Mouse (Mus musculus): ENCODE results near the gene Cabcoco1. TPM values are rescaled to one million over a fixed set of nuclear protein-coding genes. Genes with fewer than 3 reads are reported as not detected.

Gene Cabcoco1
- polyA plus RNA-seq, 1 experiment from 2014 or later = 3.7 TPM

GRCm38 (mm10) chr10:68435001-68435560 is 106.6 kb downstream of the Cabcoco1 start:
- no peaks in the 10 kb centered on the region for H3K27me3 ChIP-seq (ENCODE audit: insufficient read depth, low read length)
- H3K36me3 ChIP-seq (replicated peaks; ENCODE audit: insufficient read depth, low read length) = no peaks in the 10 kb centered on the region
- H3K4me3 ChIP-seq (ENCODE audit: low read depth, low read length) = no peak overlapping the region
- TF ChIP-seq CTCF (IDR thresholded peaks at IDR 0.05; ENCODE audit: low read depth) (no peak), EP300 (IDR thresholded peaks at IDR 0.05; ENCODE audit: low read depth) (no peak)
- no peak overlapping the region for H3K9ac ChIP-seq (replicated peaks)
- ATAC-seq (0 out of 2 replicates have a peak, but pooled peaks have one; percentile 30), DNase-seq (no peak)
- H3K4me2 ChIP-seq (ENCODE audit: low read depth, low read length) = no peak overlapping the region
- H3K27ac ChIP-seq (ENCODE audit: low read depth) = peak overlapping the region; percentile 49
- H3K4me1 ChIP-seq (ENCODE audit: insufficient read depth) = peaks cover 11% of the 10 kb centered on the region; the same call in 1 of the 2 replicates
- 71% methylated on average over 13 of the region's 13 CpGs for WGBS (ENCODE audit: insufficient replicate concordance)
- no peaks in the 10 kb centered on the region for H3K9me3 ChIP-seq (ENCODE audit: low read length)

DNA sequence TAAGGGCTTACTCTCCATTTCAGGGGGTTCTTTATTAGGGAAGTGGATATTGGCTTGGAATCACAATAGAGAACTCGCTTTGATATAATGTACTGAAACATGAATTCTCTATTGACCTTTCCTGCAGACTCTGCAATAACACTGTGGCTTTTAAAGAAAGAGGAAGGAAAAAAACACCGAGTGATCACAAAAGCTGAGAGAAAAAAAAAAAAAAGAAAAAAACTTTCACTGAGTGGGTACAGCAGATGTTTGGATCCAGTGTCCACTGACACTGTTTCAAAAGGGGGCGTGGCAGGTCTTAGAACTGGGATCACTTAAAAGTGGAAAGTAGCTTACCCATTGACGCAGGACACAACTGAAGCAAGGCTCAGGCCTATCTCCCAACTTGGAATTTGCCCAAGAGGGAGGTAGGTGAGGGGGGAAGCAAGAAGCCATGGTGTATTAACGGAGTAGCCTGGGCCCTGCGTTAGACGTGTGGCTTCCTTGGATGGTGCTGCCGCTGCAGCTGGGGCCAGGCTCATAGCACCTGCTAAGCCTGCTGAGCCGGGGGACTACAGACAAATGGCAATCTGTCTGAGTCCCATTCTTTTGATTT is 107.6 kb downstream of the Cabcoco1 start:
- H3K4me2 ChIP-seq (ENCODE audit: low read depth, low read length) = no peak overlapping the region
- H3K27ac ChIP-seq (ENCODE audit: low read depth) = no peak overlapping the region
- H3K27me3 ChIP-seq (ENCODE audit: insufficient read depth, low read length) = no peaks in the 10 kb centered on the region
- ATAC-seq = no peak
- no peak for DNase-seq
- H3K9ac ChIP-seq (replicated peaks) = no peak overlapping the region
- H3K36me3 ChIP-seq (replicated peaks; ENCODE audit: insufficient read depth, low read length) = no peaks in the 10 kb centered on the region
- H3K4me1 ChIP-seq (ENCODE audit: insufficient read depth) = peaks cover 11% of the 10 kb centered on the region; the same call in 1 of the 2 replicates
- WGBS (ENCODE audit: insufficient replicate concordance) = 61% methylated on average over 9 of the region's 9 CpGs
- H3K9me3 ChIP-seq (ENCODE audit: low read length) = no peaks in the 10 kb centered on the region
- H3K4me3 ChIP-seq (ENCODE audit: low read depth, low read length) = no peak overlapping the region
- TF ChIP-seq EP300 (IDR thresholded peaks at IDR 0.05; ENCODE audit: low read depth) (no peak), CTCF (IDR thresholded peaks at IDR 0.05; ENCODE audit: low read depth) (no peak)

DNA sequence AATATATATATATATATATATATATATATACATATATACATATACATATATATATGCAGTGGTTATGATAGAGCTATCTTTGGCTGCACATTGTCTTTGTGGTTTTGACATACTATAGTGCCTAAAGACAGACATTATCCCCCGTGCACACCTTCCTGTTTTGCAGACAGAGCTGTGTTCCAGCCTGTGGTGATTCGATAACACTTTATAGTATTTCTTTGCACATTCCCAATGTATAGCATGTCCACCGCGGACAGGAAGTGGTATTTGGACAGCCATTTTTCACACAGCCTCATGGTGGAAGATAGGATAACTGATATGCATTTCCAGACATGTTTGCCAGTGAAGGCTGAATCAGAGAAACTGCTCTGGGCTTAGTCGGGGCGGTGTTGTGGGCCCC is 110.3 kb downstream of the Cabcoco1 start:
- no peak overlapping the region for H3K9ac ChIP-seq (replicated peaks)
- peak overlapping the region; percentile 50 for H3K4me2 ChIP-seq (ENCODE audit: low read depth, low read length)
- DNase-seq (no peak), ATAC-seq (peak; percentile 75)
- H3K9me3 ChIP-seq (ENCODE audit: low read length) = no peaks in the 10 kb centered on the region
- no peaks in the 10 kb centered on the region for H3K36me3 ChIP-seq (replicated peaks; ENCODE audit: insufficient read depth, low read length)
- H3K4me3 ChIP-seq (ENCODE audit: low read depth, low read length) = no peak overlapping the region
- H3K4me1 ChIP-seq (ENCODE audit: insufficient read depth) = peaks cover 11% of the 10 kb centered on the region; the same call in 1 of the 2 replicates
- 39% methylated on average over 6 of the region's 6 CpGs for WGBS (ENCODE audit: insufficient replicate concordance)
- TF ChIP-seq CTCF (IDR thresholded peaks at IDR 0.05; ENCODE audit: low read depth) (no peak), EP300 (IDR thresholded peaks at IDR 0.05; ENCODE audit: low read depth) (peak; percentile 75)
- H3K27me3 ChIP-seq (ENCODE audit: insufficient read depth, low read length) = no peaks in the 10 kb centered on the region
- no peak overlapping the region for H3K27ac ChIP-seq (ENCODE audit: low read depth)

DNA sequence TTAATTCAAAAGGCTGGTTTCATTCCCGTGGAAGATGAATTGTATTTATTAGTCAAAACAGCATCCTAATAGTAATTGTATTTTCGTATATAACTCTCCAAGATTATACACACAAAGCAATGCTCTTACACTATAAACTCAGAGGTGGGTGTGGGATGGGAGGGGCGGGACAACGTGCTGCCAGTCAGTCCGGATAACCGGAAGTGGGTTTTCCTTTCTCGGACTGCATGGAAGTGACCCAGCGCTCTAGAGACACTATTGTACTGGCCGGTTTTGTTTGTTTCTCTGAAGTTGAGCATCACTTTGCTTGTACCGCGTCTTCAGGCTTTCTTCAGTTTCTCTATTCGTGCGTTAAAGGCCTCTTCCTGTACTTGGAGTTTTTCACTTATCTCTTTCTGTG is 110.8 kb downstream of the Cabcoco1 start:
- H3K27ac ChIP-seq (ENCODE audit: low read depth) = no peak overlapping the region
- TF ChIP-seq EP300 (IDR thresholded peaks at IDR 0.05; ENCODE audit: low read depth) (no peak), CTCF (IDR thresholded peaks at IDR 0.05; ENCODE audit: low read depth) (no peak)
- H3K36me3 ChIP-seq (replicated peaks; ENCODE audit: insufficient read depth, low read length) = no peaks in the 10 kb centered on the region
- H3K27me3 ChIP-seq (ENCODE audit: insufficient read depth, low read length) = no peaks in the 10 kb centered on the region
- H3K9ac ChIP-seq (replicated peaks) = no peak overlapping the region
- no peak overlapping the region for H3K4me3 ChIP-seq (ENCODE audit: low read depth, low read length)
- H3K4me1 ChIP-seq (ENCODE audit: insufficient read depth) = peaks cover 7% of the 10 kb centered on the region; the same call in 1 of the 2 replicates
- WGBS (ENCODE audit: insufficient replicate concordance) = 41% methylated on average over 13 of the region's 13 CpGs
- no peak for DNase-seq
- no peaks in the 10 kb centered on the region for H3K9me3 ChIP-seq (ENCODE audit: low read length)
- H3K4me2 ChIP-seq (ENCODE audit: low read depth, low read length) = peak overlapping the region; percentile 50; the same call in 1 of the 2 replicates
- ATAC-seq = no peak

GRCm38 (mm10) chr10:68420393-68420920 is 121.2 kb downstream of the Cabcoco1 start:
- ATAC-seq = no peak
- no peak overlapping the region for H3K4me2 ChIP-seq (ENCODE audit: low read depth, low read length)
- 0 out of 2 replicates have a peak, but pooled peaks cover 2% of the 10 kb centered on the region for H3K9me3 ChIP-seq (ENCODE audit: low read length)
- peaks cover 4% of the 10 kb centered on the region; the same call in 1 of the 2 replicates for H3K4me1 ChIP-seq (ENCODE audit: insufficient read depth)
- no peak overlapping the region for H3K27ac ChIP-seq (ENCODE audit: low read depth)
- no peak overlapping the region for H3K4me3 ChIP-seq (ENCODE audit: low read depth, low read length)
- H3K27me3 ChIP-seq (ENCODE audit: insufficient read depth, low read length) = no peaks in the 10 kb centered on the region
- DNase-seq = no peak
- WGBS (ENCODE audit: insufficient replicate concordance) = 81% methylated on average over 7 of the region's 7 CpGs
- no peak overlapping the region for H3K9ac ChIP-seq (replicated peaks)
- no peaks in the 10 kb centered on the region for H3K36me3 ChIP-seq (replicated peaks; ENCODE audit: insufficient read depth, low read length)
- TF ChIP-seq CTCF (IDR thresholded peaks at IDR 0.05; ENCODE audit: low read depth) (no peak), EP300 (IDR thresholded peaks at IDR 0.05; ENCODE audit: low read depth) (no peak)

DNA sequence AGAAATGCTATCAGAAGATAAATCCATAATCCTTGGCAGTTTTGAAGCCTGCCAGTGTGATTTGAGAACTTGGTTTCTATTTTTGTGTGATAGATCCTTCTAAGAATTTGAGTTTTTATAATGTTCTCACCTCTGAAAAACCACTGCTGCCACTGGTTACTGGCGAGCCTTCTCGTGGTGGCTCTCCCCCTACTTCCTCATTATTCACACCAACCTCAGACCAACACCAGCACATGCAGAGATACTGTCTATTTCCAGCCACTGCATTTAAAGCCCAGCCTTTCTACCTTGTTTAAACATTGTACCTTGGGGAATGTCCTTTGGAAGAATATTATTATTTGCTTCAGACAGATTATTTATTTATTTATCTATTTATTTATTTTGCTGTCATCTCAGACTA is 121.8 kb downstream of the Cabcoco1 start:
- peaks cover 4% of the 10 kb centered on the region; the same call in 1 of the 2 replicates for H3K4me1 ChIP-seq (ENCODE audit: insufficient read depth)
- no peaks in the 10 kb centered on the region for H3K36me3 ChIP-seq (replicated peaks; ENCODE audit: insufficient read depth, low read length)
- H3K27ac ChIP-seq (ENCODE audit: low read depth) = no peak overlapping the region
- H3K4me3 ChIP-seq (ENCODE audit: low read depth, low read length) = no peak overlapping the region
- 35% methylated on average over 2 of the region's 2 CpGs for WGBS (ENCODE audit: insufficient replicate concordance)
- no peak for DNase-seq
- ATAC-seq = no peak
- no peak overlapping the region for H3K4me2 ChIP-seq (ENCODE audit: low read depth, low read length)
- H3K9me3 ChIP-seq (ENCODE audit: low read length) = 0 out of 2 replicates have a peak, but pooled peaks cover 2% of the 10 kb centered on the region
- H3K27me3 ChIP-seq (ENCODE audit: insufficient read depth, low read length) = no peaks in the 10 kb centered on the region
- no peak overlapping the region for H3K9ac ChIP-seq (replicated peaks)
- TF ChIP-seq EP300 (IDR thresholded peaks at IDR 0.05; ENCODE audit: low read depth) = no peak
- TF ChIP-seq CTCF (IDR thresholded peaks at IDR 0.05; ENCODE audit: low read depth) = no peak

Measured in liver, postnatal 0 days (tissue).